Mouse (Mus musculus) erythroid progenitor cell, adult 5-6 weeks (primary cell): ENCODE results near the gene Rasa3. TPM values are rescaled to one million over a fixed set of nuclear protein-coding genes. Genes with fewer than 3 reads are reported as not detected.
A peak's percentile ranks its signal among the peaks of the same experiment; 100 is the strongest.

Experiments used
- ATAC-seq: replicated peaks from 2 replicates; pipeline ENCODE4 v1.8.0; 2016; ENCODE audit warnings: moderate number of reproducible peaks, mild to moderate bottlenecking, moderate TSS enrichment, inconsistent platforms; ENCODE audit not compliant: poor library complexity, low FRiP score, severe bottlenecking
- total RNA-seq, 2 experiments: library from RNA; stranded (forward) in 1 of 2; stranded (reverse) in 1 of 2; fragments of 150-400 nt in 1 of 2; fragments of 186-747, 209-891 nt in 1 of 2; gene quantifications; 2 replicates each; pipeline versions ENCODE4 v1.2.3 to v1.2.4; 2015 to 2017; ENCODE audit warnings: low replicate concordance in 2 of 2

Rasa3 gene
- total RNA-seq, 2 experiments from 2014 or later = 9.6 to 13.4 TPM

DNA sequence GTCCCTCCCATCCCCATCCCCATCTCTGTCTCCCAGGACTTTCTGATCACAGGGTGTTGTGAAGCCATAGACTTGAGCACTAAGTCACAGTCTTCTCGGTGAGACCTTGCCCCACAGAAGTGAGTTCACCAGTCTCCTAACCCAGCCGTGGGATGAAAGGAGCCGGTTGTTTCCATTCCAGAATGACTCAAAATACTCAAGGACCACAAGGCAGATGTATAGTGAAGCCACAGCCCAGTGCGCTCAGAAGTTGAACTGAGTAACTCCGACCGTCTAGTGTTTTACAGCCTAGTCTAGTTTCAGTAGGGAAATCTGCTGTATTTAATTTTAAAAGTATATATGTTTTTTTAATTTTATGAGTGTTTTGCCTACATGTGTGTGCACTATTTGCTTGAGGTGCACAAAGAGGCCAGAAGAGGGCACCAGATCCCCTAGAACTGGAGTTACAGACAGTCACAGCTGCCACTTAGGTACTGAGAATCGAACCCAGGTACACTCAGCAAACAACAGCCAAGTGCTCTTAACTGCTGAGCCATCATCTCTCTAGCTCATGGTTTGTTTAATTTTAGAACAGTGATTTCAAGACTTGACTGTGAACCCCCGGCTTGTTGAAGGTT lies 9.8 kb upstream of the Rasa3 start:
- no peak for ATAC-seq

DNA sequence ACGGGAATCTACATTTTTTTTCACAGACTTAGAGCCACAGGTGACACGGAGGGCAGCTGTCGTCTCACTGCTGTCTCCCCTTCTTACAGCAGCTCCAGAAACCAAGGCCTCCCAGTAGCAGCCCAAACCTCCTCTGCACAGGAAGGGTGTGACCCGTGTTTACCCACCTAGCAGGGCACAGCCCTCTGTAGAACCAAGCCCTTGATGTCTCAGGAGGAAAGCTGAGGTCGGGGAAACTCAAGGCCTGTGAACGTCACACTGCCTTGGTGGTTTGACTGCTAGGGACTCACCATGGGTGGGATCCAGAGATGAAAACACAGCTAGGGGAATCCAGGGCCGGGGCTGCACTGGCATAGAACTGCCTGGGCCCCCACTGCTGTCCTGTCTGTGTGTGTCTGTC lies 9.0 kb upstream of the Rasa3 start:
- no peak for ATAC-seq

DNA sequence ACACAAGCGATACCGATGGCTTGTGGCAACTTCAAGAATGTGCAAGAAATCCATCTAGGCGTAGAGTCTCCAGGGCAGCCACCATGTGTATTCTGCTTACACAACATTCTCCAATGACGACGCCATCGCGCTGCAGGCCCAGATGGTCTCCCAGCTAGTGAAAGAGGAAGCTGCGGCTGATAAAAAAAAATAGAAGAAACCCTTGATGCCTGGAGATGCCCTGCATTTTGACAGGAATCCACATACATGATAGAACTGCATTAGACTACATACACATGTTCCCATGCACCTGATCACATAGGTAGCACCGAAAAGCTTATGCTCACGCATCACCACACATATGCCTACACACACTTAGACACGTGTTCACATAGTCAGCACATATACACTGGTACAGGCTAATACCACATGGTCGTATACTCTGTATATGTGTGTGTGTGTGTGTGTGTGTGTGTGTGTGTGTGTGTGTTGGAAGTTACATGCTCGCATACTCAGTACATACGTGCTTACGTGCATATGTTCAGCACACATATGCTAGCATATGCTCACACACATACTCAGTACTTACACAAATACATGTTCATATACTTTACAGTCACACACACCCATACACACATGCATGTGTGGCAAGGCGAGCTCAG lies 8.4 kb upstream of the Rasa3 start:
- ATAC-seq = no peak

DNA sequence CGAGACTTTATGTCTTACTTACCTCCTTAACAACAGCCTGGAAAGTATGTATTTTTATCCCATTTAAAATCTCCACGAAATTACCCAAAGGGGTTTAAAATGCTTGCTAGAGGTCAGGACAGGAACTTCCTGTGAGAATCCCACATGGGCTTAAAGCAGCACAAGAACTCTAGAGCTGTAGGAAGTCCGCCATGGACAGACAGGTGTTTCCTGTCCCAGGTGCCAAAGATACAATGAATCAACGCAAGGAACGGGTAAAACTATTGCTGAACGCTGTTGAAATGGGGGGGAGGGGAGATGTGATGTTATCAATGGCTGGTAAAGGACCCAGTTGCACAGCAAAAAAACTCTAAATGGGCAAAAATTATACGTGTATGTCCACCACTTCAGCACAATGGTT lies 6.7 kb upstream of the Rasa3 start:
- ATAC-seq = no peak

DNA sequence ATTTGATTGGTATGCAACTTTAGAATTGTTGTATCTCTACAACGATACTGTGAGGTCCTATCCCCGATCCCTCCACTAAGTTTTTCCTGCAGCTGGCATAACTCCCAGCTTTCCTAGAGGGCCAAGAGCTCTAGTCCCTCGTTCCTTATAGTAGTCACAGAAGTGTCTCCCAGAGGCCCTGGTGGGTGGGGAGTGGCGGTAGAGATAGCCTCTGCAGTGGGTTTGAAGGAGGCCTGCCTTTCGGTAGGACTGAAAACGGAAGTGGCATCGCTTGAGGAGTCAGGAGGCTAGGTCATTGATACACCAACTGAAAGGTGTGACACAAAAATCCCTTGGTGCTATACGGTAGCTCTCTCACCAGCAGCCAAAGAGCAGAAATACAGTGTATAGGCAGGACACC lies 779 bp upstream of the Rasa3 start:
- ATAC-seq = no peak

DNA sequence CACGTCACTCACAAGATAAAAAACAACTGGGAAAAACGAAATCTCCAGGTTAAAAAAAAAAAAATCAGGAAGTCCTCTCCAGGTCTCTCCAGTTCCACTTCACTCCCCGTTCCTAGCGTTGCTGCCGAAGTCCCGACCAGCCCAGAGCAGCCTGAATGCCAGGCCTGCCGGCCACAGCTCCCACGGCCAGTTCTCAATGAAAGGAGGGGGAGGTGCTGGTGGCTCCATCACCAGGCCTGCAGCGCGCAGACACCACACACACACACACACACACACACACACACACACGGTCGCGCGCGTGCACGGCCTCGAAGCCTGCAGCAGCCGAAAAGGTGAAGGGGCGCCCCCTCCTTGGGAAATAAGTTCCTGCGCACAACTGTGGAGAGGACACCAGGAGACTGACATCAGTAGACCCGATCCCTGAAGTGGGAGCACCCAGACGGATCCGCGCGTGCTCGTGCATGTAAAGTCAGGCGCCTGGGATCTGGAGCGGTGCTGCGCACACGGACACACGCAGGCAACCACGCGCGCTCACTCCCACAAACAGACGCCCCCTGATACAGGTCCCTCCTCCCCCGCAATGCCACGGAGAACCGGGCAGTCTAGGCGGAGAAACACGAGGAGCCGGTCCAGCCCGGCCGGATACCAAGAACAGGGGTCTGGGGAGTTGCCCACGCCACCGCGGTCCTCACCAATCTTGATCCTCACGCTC lies 546 bp downstream of the Rasa3 start:
- ATAC-seq = 0 out of 2 replicates have a peak, but pooled peaks have one; percentile 3

DNA sequence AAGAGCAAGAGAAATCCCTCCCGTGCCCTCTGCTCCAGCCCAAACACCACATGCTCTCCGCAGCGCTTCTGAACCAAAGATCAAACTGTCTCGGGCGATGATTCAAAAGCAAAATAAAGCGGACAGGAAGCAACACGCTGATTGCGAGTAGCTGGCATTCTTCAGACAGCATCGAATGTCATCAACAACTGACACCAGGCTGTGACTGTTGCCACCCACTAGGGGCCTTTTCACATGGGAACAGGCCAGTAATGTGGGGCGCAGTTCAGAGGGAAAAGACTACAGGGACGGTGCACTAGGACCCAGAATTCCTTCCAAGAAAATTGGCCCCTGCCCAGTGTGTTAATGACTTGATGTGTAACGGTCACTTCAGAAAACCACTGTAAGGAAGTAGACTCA lies 1.1 kb downstream of the Rasa3 start:
- ATAC-seq = no peak

DNA sequence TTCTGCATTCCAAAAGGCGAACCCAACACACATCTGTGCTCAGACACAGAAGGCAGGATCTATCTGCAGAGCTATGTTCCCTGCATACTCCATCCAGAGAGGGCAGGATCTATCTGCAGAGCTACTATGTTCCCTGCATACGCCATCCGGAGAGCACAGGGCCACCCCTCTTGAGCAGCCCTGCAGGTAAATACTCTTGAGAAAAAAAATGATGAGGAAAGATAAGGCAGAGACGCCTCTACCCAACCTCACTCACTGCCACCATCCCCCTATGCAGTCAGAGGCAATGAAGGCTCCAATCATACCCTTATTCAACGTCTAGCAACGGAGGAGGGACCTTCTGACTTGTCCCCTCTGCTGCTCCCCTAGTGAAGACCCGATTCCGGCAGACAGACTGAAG lies 1.9 kb downstream of the Rasa3 start:
- no peak for ATAC-seq

DNA sequence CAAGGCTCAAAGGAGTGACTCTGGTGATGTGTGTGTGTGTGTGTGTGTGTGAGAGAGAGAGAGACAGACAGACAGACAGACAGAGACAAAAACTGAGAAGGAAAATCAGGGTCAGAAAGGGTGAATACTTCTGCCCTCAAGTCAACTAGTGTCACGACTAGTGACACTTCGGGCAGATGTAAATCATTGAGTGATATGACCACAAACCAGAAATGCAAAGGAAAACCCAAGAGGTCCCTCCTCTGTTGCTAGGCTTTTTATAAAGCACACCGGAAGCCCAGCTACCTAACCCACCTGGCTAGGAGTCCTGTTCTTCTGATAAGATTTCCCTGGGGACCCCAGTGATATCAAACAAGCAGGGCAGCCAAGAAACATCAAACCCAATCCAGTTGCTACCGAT lies 2.3 kb downstream of the Rasa3 start:
- ATAC-seq = no peak

DNA sequence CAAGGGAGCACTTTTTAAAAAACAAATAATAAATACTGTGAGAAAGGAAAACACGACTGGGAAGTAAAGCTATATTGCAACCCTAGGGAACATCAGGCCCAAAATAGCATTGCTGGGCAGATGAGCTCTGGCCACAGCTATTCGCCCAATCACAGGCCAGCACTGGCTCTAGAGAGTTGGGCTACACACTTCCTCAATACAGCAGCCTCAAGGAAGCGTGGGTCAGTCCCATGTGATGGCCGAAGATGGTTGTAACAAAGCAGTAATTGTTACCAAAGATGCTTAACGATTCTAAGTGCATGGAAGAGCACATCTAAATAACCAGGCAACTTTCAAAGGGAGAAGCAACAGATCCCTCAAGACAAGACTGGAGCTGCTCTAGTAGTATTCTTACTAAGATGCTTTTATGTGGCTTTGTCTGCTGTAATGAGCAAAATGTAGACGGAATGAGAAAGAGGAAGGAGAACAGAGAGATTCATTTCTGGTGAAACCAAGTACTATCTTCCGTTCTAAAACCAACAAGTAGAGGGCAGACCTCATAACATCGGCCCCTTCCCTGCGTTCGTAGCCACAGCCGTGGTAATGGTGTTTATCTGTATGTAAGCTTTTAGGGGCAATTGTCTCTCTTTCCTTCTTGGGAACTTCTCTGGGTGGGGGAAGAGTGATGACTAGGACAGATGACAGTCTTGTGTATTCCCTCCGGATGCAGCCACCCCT lies 3.0 kb downstream of the Rasa3 start:
- ATAC-seq = no peak

DNA sequence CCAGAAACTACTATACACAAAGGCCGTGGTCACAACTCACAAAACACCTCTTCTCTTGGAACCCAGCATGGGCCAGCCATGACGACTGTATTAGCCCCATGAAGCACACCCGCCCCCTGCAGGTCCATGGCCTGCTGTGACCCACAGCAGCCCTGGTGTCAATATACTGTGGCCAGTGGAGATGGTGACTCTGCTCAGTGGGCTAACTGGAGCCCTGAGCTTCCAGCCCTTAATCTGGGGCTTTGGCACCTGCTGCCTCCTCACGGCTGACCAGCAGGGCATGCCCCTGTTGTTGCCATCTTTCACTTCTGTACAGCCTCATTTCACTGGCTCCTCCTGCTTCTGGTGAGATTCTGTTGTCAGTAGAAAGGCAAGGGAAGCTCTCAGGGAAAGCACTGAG lies 4.2 kb downstream of the Rasa3 start:
- no peak for ATAC-seq

DNA sequence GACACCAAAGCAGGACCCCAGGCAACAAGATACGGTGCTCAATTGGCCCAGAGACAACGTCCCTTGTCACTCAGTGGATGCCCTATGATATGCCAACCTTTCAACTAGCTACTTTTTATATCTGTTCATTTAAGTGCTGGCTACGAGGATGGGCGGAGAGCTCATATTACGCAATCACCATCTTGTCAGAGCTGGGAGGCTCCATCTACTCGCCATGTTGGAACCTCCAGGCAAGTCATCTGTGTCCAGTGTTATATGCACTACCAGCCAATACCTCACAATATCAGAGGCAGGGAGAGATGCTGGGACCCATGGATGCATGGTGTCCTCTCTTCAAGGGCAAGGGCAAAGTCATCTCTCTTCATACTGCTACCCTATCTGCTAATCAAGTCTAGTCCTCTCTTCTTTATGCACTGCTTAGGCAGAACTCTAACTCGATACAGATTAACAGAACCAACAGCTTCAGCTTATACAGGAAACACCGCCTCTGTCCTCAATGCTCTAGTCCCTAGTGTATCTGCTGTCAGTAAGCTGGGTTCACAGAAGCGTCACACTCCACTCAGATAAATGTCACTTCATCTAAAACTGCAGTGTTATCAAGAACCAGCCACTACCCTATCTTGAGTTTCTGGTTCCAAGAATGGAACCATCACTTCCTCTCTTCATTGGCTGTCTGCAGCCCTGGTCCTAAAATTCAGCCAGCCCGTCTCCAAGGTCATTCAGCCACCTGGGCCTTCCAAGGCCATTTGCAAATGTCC lies 6.0 kb downstream of the Rasa3 start:
- no peak for ATAC-seq

DNA sequence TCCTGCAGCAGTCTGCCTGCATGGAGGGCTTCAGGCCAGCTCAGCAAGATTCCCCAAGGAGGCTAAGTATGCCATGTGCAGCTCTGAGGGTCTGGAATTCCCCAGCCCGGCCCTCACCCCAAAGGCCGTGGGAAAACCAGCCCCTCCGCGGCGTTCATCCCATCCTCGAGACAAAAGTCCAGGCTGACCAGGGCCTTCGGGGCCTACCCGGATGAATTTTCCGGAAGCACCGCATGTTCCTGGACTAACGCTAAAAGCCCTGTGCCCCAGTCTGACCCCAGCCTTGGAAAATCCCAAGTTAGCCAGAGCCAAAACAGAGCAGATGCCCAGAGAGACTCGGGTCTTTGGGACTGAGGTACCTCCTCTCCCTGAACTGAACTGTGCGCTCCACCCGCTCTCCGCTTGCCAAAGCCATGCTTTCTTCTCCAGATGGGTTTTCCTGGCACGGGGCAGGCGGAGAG lies 7.4 kb downstream of the Rasa3 start:
- no peak for ATAC-seq

DNA sequence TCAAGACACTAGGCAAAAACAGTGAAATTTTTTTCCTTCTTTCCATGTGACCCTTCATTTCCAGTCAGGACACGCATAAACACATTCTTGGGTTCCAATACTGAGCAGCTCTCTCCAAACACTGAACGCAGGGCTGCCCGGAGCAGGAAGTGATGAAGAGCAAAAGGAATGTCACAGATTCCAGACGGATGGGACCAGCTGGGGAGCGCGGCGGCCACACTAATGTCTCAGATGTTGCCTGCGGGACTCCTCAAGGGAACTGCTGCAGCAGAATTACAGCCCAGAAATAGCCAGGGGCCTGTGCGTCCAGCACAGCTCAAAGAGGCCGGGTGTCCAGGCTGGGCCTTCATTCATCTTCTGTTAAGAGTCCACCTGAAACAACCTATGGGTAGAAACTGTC lies 9.0 kb downstream of the Rasa3 start:
- no peak for ATAC-seq

DNA sequence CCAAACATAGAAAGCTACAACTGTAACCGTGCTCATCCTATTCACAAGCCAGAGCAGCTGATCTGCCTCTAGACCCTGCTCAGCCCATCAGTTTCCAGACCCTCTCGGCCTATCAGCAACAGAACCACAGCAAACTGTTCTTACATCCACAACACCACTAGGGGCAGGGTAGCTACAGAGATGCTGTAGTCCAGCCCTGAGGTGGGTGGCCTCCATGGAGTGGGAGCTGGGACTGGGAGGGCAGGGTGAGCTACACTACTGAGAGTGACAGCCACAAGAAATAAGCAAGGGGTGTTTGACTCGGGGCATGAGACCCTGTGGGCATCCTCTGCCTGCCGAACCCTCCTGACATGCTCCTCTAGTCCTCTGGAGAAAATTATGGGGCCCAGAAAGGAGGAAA lies 9.5 kb downstream of the Rasa3 start:
- no peak for ATAC-seq

DNA sequence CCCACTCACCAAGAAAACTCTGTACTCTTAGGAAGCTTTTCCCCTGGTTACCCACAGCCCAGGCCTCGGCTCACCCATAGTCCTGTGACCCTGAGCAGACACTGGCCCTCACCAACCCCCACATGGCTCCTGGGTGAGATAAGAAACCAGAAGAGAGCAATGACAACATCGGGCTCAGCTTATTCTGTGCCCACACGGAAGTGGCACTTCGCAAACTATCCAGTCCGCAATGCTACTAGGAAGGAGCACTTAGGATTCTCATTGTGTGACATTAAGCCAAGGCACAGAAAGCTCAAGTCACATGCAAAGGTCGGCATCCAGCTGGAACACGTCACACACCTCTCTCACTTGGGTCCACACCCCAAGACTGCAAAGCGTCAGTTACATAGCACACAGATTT lies 11.5 kb downstream of the Rasa3 start:
- no peak for ATAC-seq

DNA sequence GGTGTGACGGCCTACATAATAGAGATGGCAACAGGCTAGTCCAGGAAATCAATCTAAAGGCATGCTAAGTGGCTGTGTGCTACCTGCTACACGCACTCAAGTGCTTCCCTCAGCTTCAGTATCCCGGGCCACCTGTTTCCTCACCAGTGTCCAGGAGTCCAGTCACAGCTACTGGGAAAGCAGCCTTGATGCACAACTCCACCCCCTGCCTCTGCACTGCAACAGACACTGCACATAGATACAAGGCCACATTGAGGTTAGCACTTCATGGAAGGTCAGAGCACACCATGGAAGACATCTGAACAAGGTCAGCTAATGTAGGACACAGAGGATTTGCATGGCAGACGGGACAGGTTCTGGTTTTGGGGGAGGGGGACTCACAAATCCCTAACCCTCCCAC lies 11.9 kb downstream of the Rasa3 start:
- ATAC-seq = no peak

DNA sequence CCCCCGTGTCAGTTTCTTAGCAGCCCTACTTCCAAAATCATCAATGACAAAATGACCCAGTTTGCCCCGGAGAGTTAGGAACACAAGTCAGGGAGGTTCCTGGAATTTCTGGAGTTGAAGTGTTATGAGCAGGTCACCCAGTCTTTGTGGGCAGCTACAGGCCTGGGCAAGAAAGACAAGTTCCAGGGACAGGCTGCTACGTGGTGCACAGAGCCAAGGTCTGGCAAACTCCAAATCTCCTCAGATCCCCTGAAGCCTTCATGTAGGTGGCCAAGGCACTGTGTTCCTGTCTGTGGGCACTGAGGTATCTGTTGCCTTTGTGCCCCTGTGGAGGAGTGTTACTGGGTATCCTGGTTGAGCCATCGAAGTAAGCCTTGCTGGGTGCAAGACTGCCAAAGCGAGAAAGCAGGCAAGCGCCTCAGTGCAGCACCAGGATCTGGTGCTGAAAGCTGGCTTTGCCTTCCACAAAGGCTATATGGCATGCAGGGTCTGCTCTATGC lies 12.6 kb downstream of the Rasa3 start:
- ATAC-seq = no peak

DNA sequence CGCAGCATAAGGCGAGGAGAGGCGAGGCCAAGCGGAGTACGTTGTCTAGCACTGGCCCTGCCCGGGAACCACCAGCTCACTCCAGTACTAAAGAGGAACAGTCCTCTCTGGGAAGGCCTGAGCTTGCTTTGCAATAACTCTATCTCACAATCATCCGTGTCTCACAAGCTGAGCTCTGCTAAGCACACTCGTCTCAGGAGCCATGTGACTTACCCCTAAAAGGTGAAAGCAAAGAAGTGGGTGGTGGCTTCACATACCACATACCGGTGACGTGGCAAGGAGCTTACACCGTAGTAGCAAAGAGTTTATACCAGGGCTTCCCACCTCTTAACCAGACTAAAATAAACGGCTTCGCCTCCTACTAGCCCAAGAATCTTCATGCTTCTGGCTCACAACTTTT lies 17.1 kb downstream of the Rasa3 start:
- ATAC-seq = no peak

DNA sequence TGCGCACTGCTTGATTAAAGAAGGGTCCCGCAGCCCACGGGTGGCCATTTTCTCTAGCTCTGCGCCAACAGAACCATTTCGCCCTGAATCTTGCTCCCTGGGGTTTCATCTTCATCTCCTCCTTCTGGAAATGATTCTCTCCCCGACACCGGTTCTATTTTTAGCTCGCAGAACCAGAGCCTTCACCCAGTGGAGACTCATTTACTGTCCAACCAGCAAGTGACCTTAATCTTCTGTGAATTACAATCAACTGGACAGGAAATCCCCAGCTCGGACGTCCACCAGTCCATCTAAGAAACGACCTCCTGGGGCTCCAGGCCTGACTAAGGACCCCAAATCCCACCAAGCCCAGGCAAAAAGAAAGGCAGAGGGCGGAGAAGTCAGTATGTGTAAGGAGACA lies 19.9 kb downstream of the Rasa3 start:
- ATAC-seq = no peak
